Mouse (Mus musculus) brain, embryonic 14.5 days (tissue): ENCODE results near the gene Pum1.
"Not testable (repeated sequence)": the region's sequence is repeated elsewhere in the genome, so short reads cannot be mapped to it uniquely, and the experiment has no call there.

ENCODE experiments used
- CTCF ChIP-seq: fragments of 200-500 bp; IDR thresholded peaks from 2 replicates; pipeline ENCODE4 v1.5.1; 2012; ENCODE audit warnings: inconsistent platforms, mild to moderate bottlenecking, moderate library complexity, borderline replicate concordance; ENCODE audit not compliant: insufficient read depth, insufficient read length; ENCODE audit errors: extremely low read depth
- POLR2A ChIP-seq: fragments of 200-500 bp; IDR thresholded peaks from 2 replicates; pipeline ENCODE4 v1.6.1; 2012; ENCODE audit warnings: mild to moderate bottlenecking, inconsistent platforms, borderline replicate concordance; ENCODE audit not compliant: poor library complexity, insufficient read depth, insufficient read length, severe bottlenecking; ENCODE audit errors: extremely low read depth

DNA sequence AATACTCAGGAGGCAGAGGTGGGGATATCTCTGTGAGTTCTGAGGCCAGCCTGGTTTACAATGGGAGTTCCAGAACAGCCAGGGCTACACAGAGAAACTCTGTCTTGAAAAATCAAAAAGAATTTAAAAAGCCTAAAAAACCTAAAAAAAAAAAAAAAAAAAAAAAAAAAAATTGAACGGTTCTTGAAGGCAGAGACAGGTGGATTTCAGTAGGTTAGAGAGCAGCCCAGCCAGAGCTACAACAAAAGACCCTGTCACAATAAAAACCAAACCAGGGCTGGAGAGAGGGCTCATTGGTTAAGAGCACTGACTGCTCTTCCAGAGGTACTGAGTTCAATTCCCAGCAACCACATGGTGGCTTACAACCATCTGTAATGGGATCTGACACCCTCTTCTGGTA lies 816 bp upstream of the Pum1 start:
- not testable (repeated sequence) for TF ChIP-seq CTCF, POLR2A
